Mouse (Mus musculus) urinary bladder, adult 18-20 months (tissue): Measurements from ENCODE around the gene Scml4.
A peak's percentile ranks its signal among the peaks of the same experiment; 100 is the strongest.

Experiments used
- DNase-seq, 2 experiments: peaks; one replicate each; pipeline ENCODE4 v3.0.0; 2022; ENCODE audit warnings: low spot score in 2 of 2, mixed read lengths in 2 of 2

Gene Scml4

DNA sequence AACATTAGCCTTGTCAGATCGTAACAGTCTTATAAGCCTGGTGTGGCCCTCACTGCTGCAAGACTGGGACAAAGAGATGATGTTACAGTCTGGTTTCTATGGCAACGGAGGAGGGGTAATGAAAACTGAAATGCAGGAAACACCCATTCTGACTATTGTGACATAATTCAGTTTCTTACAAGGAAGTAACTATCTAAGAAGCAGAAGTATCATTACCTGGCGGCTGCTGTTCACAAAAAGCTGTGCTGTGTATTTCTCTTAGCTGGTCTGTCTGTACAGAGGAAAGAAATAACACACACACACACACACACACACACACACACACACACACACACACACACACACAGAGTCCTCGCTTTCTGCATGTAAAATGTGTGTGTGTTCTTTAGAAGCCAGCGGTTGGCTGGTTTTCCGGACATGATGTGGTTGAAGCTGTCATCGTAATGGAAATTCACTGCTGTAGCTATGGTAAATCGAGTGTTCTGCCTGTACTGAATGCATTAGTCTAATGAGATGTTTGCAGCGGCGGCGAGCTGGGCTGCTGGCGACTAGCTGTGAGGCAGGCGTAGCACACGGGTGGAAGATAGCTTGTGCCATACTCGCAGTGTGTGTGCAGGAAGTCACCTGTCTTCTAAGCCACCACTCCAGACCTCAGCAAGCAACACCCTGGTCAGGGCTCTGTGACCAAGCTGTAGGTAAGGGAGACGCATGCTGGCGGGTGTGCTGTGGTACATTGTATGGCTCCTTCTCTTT lies at the start of gene Scml4:
Gene Scml4 (plus strand): TSS at position 212 of the 753 bp plus-strand sequence.
- no peak for DNase-seq

DNA sequence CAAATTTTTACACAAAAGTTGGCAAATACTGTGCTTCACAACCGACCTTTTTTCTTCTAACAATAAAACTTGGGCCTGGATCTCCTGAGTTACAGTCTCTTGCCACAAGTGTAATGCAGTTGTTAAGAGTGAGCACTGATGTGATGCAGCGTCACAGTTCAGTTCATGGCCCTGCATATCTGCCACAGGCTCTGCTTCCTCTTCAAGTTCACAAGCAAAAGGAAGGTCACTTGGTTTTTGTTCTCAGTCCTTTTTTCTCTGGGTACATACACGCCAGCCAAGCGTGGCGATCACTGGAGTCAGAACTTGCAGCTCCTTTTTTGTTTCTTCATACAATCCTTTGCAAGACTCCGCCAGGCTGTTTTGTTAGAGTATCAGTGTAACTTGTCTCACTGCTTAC lies 34.2 kb upstream of the Scml4 start:
- DNase-seq: no peak

GRCm38 (mm10) chr10:42827155-42827554 lies 33.0 kb upstream of the Scml4 start:
- no peak for DNase-seq

DNA sequence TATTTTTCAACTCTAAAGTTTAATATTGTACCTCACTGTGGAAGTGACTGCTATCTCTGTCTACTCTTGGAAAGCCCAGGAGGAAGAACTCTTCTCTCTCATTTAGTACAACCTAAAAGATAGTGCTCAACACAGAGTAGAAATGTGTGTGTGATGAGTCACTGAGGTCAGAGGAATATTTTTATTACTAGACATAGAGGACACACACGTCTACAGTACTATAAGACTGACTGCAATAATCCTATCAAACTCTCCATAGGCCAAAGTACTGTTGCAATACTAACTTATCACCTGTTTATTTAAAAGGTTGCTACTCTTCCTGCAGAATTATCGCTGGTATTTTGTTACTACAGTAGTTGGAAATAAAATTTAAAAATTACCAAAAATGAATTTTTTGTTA lies 30.2 kb upstream of the Scml4 start:
- DNase-seq: no peak

GRCm38 (mm10) chr10:42830409-42830808 lies 29.8 kb upstream of the Scml4 start:
- no peak for DNase-seq

- no peak for DNase-seq
Observed at GRCm38 (mm10) chr10:42832677-42833076, 27.5 kb upstream of the Scml4 start.

- DNase-seq: no peak
Observed at GRCm38 (mm10) chr10:42833871-42834727, 26.1 kb upstream of the Scml4 start.

- DNase-seq: no peak
Observed at GRCm38 (mm10) chr10:42838106-42838505, 22.1 kb upstream of the Scml4 start.

DNA sequence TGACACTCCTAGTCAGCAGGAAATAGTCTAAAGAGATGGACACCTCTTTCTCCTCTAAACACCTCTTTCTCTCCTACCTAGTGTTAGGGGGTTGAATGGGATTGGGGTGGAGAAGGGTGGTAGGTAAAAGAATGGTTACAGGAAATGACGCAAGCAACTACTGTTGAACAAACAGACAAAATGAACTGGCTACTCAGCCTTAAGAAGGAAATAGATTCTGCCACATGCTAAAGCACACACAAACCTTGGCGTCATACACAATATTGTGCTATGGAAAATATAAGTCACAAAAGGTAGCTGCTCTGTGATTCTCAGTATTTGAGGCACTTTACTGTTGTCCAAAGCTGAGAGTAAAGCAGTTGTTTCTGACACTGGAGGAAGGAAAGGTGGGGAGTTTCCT lies 21.4 kb upstream of the Scml4 start:
- no peak for DNase-seq

GRCm38 (mm10) chr10:42840036-42840435 lies 20.1 kb upstream of the Scml4 start:
- no peak for DNase-seq

DNA sequence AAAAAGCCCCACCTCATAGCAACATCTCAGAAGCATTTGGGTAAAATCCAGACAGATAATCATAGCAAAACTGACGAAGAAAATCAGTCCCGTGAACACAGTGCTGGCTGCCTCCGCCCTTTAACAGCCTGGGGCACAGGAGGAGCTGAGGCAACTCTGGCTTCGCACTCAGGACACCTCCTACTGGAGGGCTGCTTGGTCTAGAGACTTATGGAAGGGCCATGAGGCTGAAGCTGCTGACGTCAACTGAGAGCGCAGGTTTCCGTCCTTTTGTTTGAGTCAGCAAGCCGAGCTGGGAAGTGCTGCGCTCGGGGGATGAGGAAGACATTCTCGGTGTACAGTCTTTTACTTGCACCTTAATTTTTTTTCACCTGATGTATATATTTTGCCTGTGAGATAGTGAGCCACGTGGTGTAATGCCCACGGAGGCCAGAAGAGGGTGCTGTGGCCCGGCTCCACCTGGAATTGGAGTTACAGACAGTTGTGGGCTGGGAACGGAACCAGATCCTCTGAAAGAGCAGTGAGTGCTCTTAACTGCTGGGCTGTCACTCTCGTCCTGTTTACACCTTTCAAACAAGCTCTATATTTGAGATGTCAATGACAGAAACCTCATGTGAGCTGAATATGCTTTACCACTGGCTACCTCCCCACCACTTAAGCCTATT lies 18.5 kb upstream of the Scml4 start:
- DNase-seq: no peak

- peak; percentile 44 to 75 for DNase-seq
Observed at GRCm38 (mm10) chr10:42842358-42842757, 17.8 kb upstream of the Scml4 start.

DNA sequence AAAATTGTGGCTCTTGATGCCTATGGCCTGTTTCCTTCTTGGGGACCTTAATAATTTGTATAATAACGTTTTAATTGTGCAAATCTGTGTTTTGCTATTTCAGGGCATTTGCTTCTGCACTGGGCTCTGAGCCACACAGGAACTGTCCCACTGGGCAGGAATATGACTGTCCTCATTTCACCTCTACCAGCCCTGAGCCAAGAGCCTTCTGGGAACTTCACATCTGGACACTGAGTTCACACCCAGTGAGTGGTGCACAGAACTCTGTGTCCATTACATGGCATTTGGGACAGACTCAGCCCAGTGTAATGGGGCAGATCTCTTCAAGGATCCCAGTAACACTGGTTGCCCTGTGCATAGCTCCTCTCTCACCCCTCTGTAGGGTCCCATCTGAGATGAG lies 16.8 kb upstream of the Scml4 start:
- no peak for DNase-seq

GRCm38 (mm10) chr10:42845480-42845879 lies 14.7 kb upstream of the Scml4 start:
- no peak for DNase-seq

- DNase-seq: no peak
Observed at GRCm38 (mm10) chr10:42848179-42849080, 11.7 kb upstream of the Scml4 start.

- no peak for DNase-seq
Observed at GRCm38 (mm10) chr10:42849081-42849400, 11.1 kb upstream of the Scml4 start.

DNA sequence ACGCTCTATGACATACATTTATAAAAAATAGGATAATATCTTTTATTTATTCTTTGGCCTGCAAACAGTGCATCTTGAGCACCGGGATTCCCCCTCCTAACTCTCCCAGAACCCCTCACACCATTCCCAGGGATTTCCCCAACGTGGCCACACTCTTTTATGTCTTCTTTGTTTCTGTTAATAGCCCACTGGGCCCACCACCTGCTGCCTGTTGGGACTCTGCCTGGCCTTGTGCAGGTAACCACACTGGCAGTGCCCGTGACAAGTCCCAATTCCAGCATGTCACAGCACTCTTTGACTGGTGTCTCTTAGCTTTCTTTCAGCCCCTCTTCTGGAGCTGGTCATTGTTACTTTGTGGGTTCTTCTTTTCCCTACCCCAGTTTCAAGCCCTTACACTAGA lies 5.3 kb upstream of the Scml4 start:
- no peak for DNase-seq

GRCm38 (mm10) chr10:42855250-42855649 lies 4.9 kb upstream of the Scml4 start:
- DNase-seq: no peak

DNA sequence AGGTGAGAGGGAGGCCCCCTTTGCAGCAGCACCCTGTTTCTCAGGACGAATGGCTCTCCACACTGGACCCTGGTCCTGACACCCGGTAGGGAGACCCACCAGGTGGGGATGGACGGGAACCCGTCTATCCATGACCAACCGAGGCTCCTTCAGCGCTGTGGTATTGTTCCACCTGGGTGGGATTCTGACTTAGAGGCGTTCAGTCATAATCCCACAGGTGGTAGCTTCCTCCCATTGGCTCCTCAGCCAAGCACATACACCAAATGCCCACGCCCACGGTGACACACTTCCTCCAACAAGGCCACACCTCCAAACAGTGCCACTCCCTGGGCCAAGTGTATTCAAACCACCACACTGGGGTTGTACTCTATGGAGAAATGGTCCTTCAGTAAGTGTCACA lies 3.6 kb upstream of the Scml4 start:
- no peak for DNase-seq

GRCm38 (mm10) chr10:42857021-42857420 lies 3.1 kb upstream of the Scml4 start:
- no peak for DNase-seq

GRCm38 (mm10) chr10:42859781-42860158 lies 400 bp upstream of the Scml4 start:
- DNase-seq: no peak

- DNase-seq: no peak
Observed at GRCm38 (mm10) chr10:42861446-42861845, 1.3 kb downstream of the Scml4 start.
